Mouse (Mus musculus) limb, embryonic 14.5 days (tissue): ENCODE measurements around the gene Hfe2. TPM values are rescaled to one million over a fixed set of nuclear protein-coding genes. Genes with fewer than 3 reads are reported as not detected.

ENCODE experiments used
- ATAC-seq: fragments of 200-750 bp; cut with Nextera tagmentation; 2 replicates; pipeline ENCODE4 v1.8.0; 2017; ENCODE audit warnings: low read depth, moderate number of reproducible peaks, moderate TSS enrichment; ENCODE audit not compliant: low FRiP score
- DNase-seq: peaks from one replicate; pipeline ENCODE4 v3.0.0-alpha.2; 2015; ENCODE audit warnings: low spot score
- H3K27ac ChIP-seq: fragments of 300-500 bp; sonication (generic); replicated peaks from 2 replicates; pipeline ENCODE4 v1.5.1; 2014; ENCODE audit warnings: low read depth, mild to moderate bottlenecking, low read length, moderate library complexity, mixed read lengths
- H3K27me3 ChIP-seq: fragments of 300-500 bp; sonication (generic); 2 replicates; pipeline ENCODE4 v1.6.1; 2014; ENCODE audit warnings: low read length, mixed read lengths; ENCODE audit not compliant: control insufficient read depth, insufficient read depth
- H3K36me3 ChIP-seq: fragments of 300-500 bp; sonication (generic); 2 replicates; pipeline ENCODE4 v1.6.1; 2014; ENCODE audit warnings: mild to moderate bottlenecking, low read length, moderate library complexity, mixed read lengths; ENCODE audit not compliant: control insufficient read depth, insufficient read depth
- H3K4me1 ChIP-seq: fragments of 300-500 bp; sonication (generic); 2 replicates; pipeline ENCODE4 v1.6.1; 2014; ENCODE audit warnings: antibody characterized with exemption, low read length, mixed read lengths; ENCODE audit not compliant: control insufficient read depth, insufficient read depth
- H3K4me2 ChIP-seq: fragments of 300-500 bp; sonication (generic); replicated peaks from 2 replicates; pipeline ENCODE4 v1.6.1; 2014; ENCODE audit warnings: low read depth, mild to moderate bottlenecking, low read length, moderate library complexity; ENCODE audit not compliant: severe bottlenecking
- H3K4me3 ChIP-seq: fragments of 300-500 bp; sonication (generic); replicated peaks from 2 replicates; pipeline ENCODE4 v1.5.1; 2014; ENCODE audit warnings: low read length
- H3K9ac ChIP-seq: fragments of 300-500 bp; sonication (generic); 2 replicates; pipeline ENCODE4 v1.6.1; 2014; ENCODE audit warnings: mild to moderate bottlenecking, low read depth, low read length, moderate library complexity; ENCODE audit not compliant: severe bottlenecking
- H3K9me3 ChIP-seq: fragments of 300-500 bp; sonication (generic); 2 replicates; pipeline ENCODE4 v1.6.1; 2016; ENCODE audit warnings: low read length; ENCODE audit not compliant: control insufficient read depth
- POLR2A ChIP-seq: fragments of 200-500 bp; IDR thresholded peaks from 2 replicates; pipeline ENCODE4 v1.8.0; 2012; ENCODE audit warnings: inconsistent platforms, mild to moderate bottlenecking, moderate library complexity, borderline replicate concordance; ENCODE audit not compliant: insufficient read depth, insufficient read length; ENCODE audit errors: extremely low read depth
- WGBS: fragments of 180-500 bp; shearing (Covaris S2); extraction: QIAGEN DNeasy Blood & Tissue Kit; methylation state at CpG from one replicate; pipeline ENCODE4 v1.1.7; 2014; 5-methylcytosine and 5-hydroxymethylcytosine counted together
- polyA plus RNA-seq, 2 experiments: library from polyadenylated mRNA; depleted of rRNA in 1 of 2; stranded (reverse) in 1 of 2; unstranded in 1 of 2; fragments of >200 nt; fragmentation: Nextera tagmentation in 1 of 2; extraction: Ambion mirVana in 1 of 2; gene quantifications; 2 replicates each; pipeline versions ENCODE4 v1.2.1 to v1.2.3; 2012 to 2014

The Hfe2 gene
- polyA plus RNA-seq, 2 experiments, result 20.5 to 21.4 TPM

- Histone ChIP-seq H3K9me3 (no peaks in the 10 kb centered on the region), H3K27ac (no peak overlapping the region), H3K4me1 (peaks cover 19% of the 10 kb centered on the region), H3K27me3 (no peaks in the 10 kb centered on the region), H3K4me2 (no peak overlapping the region), H3K36me3 (no peaks in the 10 kb centered on the region), H3K4me3 (no peak overlapping the region), H3K9ac (no peak overlapping the region)
- 65% methylated on average over 6 of the region's 6 CpGs for WGBS
- no peak for TF ChIP-seq POLR2A
- no peak for DNase-seq
- ATAC-seq, result no peak
These were observed 28.6 kb downstream of the Hfe2 start for GRCm38 (mm10) chr3:96553601-96554000.

- no peak overlapping the region for H3K27ac ChIP-seq
- H3K9ac ChIP-seq, result no peak overlapping the region
- H3K9me3 ChIP-seq, result no peaks in the 10 kb centered on the region
- H3K27me3 ChIP-seq, result no peaks in the 10 kb centered on the region
- WGBS, result 84% methylated on average over 6 of the region's 6 CpGs
- H3K4me1 ChIP-seq, result peaks cover 20% of the 10 kb centered on the region
- no peak for TF ChIP-seq POLR2A
- 0 out of 2 replicates have a peak, but pooled peaks cover under 1% of the 10 kb centered on the region for H3K36me3 ChIP-seq
- H3K4me3 ChIP-seq, result no peak overlapping the region
- no peak overlapping the region for H3K4me2 ChIP-seq
- no peak for ATAC-seq
- no peak for DNase-seq
These were observed 29.3 kb downstream of the Hfe2 start for GRCm38 (mm10) chr3:96554251-96554650.

- Histone ChIP-seq H3K4me2 (no peak overlapping the region), H3K36me3 (peaks cover 9% of the 10 kb centered on the region), H3K4me1 (peaks cover 28% of the 10 kb centered on the region), H3K27me3 (no peaks in the 10 kb centered on the region), H3K27ac (peak overlapping the region; percentile 55), H3K4me3 (no peak overlapping the region), H3K9me3 (no peaks in the 10 kb centered on the region), H3K9ac (no peak overlapping the region)
- peak; percentile 75 for DNase-seq
- WGBS, result 33% methylated on average over 12 of the region's 12 CpGs
- 0 out of 2 replicates have a peak, but pooled peaks have one; percentile 16 for ATAC-seq
- TF ChIP-seq POLR2A, result no peak
These were observed 30.1 kb downstream of the Hfe2 start for GRCm38 (mm10) chr3:96555041-96555596.

- Histone ChIP-seq H3K27ac (no peak overlapping the region), H3K4me1 (peaks cover 35% of the 10 kb centered on the region), H3K4me3 (no peak overlapping the region), H3K36me3 (peaks cover 19% of the 10 kb centered on the region), H3K27me3 (no peaks in the 10 kb centered on the region), H3K4me2 (peak overlapping the region; percentile 79), H3K9me3 (no peaks in the 10 kb centered on the region), H3K9ac (no peak overlapping the region)
- ATAC-seq (no peak), DNase-seq (no peak)
- 78% methylated on average over 15 of the region's 15 CpGs for WGBS
- TF ChIP-seq POLR2A, result no peak
These were observed 31.1 kb downstream of the Hfe2 start for GRCm38 (mm10) chr3:96555999-96556614.

- Histone ChIP-seq H3K4me1 (peaks cover 39% of the 10 kb centered on the region), H3K27ac (peak overlapping the region; percentile 82), H3K27me3 (no peaks in the 10 kb centered on the region), H3K9me3 (no peaks in the 10 kb centered on the region), H3K4me3 (peak overlapping the region; percentile 60), H3K36me3 (peaks cover 25% of the 10 kb centered on the region), H3K9ac (peak overlapping the region; percentile 58), H3K4me2 (peak overlapping the region; percentile 79)
- ATAC-seq, result no peak
- 11% methylated on average over 22 of the region's 22 CpGs for WGBS
- no peak for TF ChIP-seq POLR2A
- no peak for DNase-seq
These were observed 32.0 kb downstream of the Hfe2 start for GRCm38 (mm10) chr3:96556651-96557635.
